Mouse (Mus musculus) limb, embryonic 12.5 days (tissue): ENCODE data around the gene Slc25a47. TPM values are rescaled to one million over a fixed set of nuclear protein-coding genes. Genes with fewer than 3 reads are reported as not detected.

Source experiments
- microRNA counts: library from miRNA; unstranded; fragments of <30 nt; microRNA quantifications from one replicate; lab custom pipeline; 2017
- microRNA-seq: library from miRNA; unstranded; fragments of <30 nt; microRNA quantifications from one replicate; pipeline ENCODE4, GENCODE M21; 2017
- polyA plus RNA-seq: library from polyadenylated mRNA; unstranded; fragments of >200 nt; fragmentation: Nextera tagmentation; extraction: Ambion mirVana; gene quantifications from 2 replicates; pipeline ENCODE4 v1.2.1, GENCODE M21; 2016

Slc25a47 gene
- polyA plus RNA-seq, 1 experiment from 2014 or later = 18.0 TPM

MicroRNA genes within 50 kb of the gene (microRNA counts, 519-probe panel; counts per million panel counts)
- microRNA mmu-miR-345-3p (lab: Ali Mortazavi, UCI) (not detected), microRNA mmu-miR-345-5p (lab: Ali Mortazavi, UCI) (3,929 counts per million, percentile 26 among the panel's probes with 10 or more counts)

Small RNA genes within 50 kb of the gene (microRNA-seq; reads per million reads assigned to microRNA genes)
- 134 reads per million, percentile 56 among the genes with 10 or more reads in this experiment for gene Mir345

Other genes starting within 250 kb of the Slc25a47 start
- gene Degs2, start 133.7 kb upstream of the Slc25a47 start, polyA plus RNA-seq = 1.8 TPM in 2 replicates
- gene Yy1, start 43.1 kb upstream of the Slc25a47 start, polyA plus RNA-seq = 23.8 and 24.0 TPM in 2 replicates
- gene Slc25a29, start 163 bp upstream of the Slc25a47 start, polyA plus RNA-seq = 11.5 and 15.2 TPM in 2 replicates
- 8.8 and 11.1 TPM in 2 replicates for gene Wdr25, start 57.6 kb downstream of the Slc25a47 start, polyA plus RNA-seq
- 97.0 and 98.2 TPM in 2 replicates for gene Wars, start 58.1 kb downstream of the Slc25a47 start, polyA plus RNA-seq
- 5.6 and 6.7 TPM in 2 replicates for gene Begain, start 232.2 kb downstream of the Slc25a47 start, polyA plus RNA-seq